Mouse (Mus musculus) cortical plate, adult 2 months (tissue): Measurements from ENCODE around the gene Fkbp1b. TPM values are rescaled to one million over a fixed set of nuclear protein-coding genes. Genes with fewer than 3 reads are reported as not detected.
"Not testable (repeated sequence)": the region's sequence is repeated elsewhere in the genome, so short reads cannot be mapped to it uniquely, and the experiment has no call there.

Source experiments
- H3K27ac ChIP-seq: fragments of 200-500 bp; 2 replicates; pipeline ENCODE4 v1.5.1; 2012; ENCODE audit warnings: low read length, control low read depth, inconsistent platforms; ENCODE audit not compliant: insufficient read depth
- H3K4me1 ChIP-seq: fragments of 200-500 bp; 2 replicates; pipeline ENCODE4 v1.6.1; 2011; ENCODE audit warnings: low read length; ENCODE audit not compliant: control insufficient read depth, insufficient read depth
- H3K4me3 ChIP-seq: fragments of 200-500 bp; 2 replicates; pipeline ENCODE4 v1.5.1; 2011; ENCODE audit warnings: mild to moderate bottlenecking, low read length, control low read depth; ENCODE audit not compliant: insufficient read depth
- CTCF ChIP-seq: fragments of 200-500 bp; IDR thresholded peaks from 2 replicates; pipeline ENCODE4 v1.5.1; 2011; ENCODE audit warnings: mild to moderate bottlenecking, control low read depth, low read length; ENCODE audit not compliant: insufficient read depth; ENCODE audit errors: extremely low read depth
- POLR2A ChIP-seq: fragments of 200-500 bp; IDR thresholded peaks from 2 replicates; pipeline ENCODE4 v1.6.1; 2011; ENCODE audit warnings: mild to moderate bottlenecking, low read length, control low read depth; ENCODE audit not compliant: insufficient read depth; ENCODE audit errors: extremely low read depth
- polyA plus RNA-seq: library from polyadenylated mRNA; depleted of rRNA; stranded (reverse); fragments of >200 nt; gene quantifications from 2 replicates; pipeline ENCODE4 v1.2.3, GENCODE M21; 2012; rRNA removed

Fkbp1b gene
- polyA plus RNA-seq, result 90.8 and 99.5 TPM in 2 replicates

- Histone ChIP-seq H3K4me1 (no peaks in the 10 kb centered on the region), H3K27ac (no peak within 1 kb of the TSS), H3K4me3 (peak within 1 kb of the TSS; percentile 50)
- no peak for TF ChIP-seq POLR2A
- TF ChIP-seq CTCF, result no peak
Observed at GRCm38 (mm10) chr12:4841392-4841887, at the start of gene Fkbp1b. TSS of gene Fkbp1b (minus strand) at chr12:4841591.

GRCm38 (mm10) chr12:4889891-4890290, 48.5 kb upstream of the Fkbp1b start:
- no peak for TF ChIP-seq CTCF
- TF ChIP-seq POLR2A, result no peak
- Histone ChIP-seq H3K4me1 (no peaks in the 10 kb centered on the region), H3K27ac (no peak overlapping the region), H3K4me3 (no peak overlapping the region)

- Histone ChIP-seq H3K4me3 (no peak overlapping the region), H3K4me1 (no peaks in the 10 kb centered on the region), H3K27ac (no peak overlapping the region)
- no peak for TF ChIP-seq POLR2A
- no peak for TF ChIP-seq CTCF
Observed at GRCm38 (mm10) chr12:4889251-4889650, 47.9 kb upstream of the Fkbp1b start.

GRCm38 (mm10) chr12:4888739-4889138, 47.3 kb upstream of the Fkbp1b start:
- Histone ChIP-seq H3K4me3 (no peak overlapping the region), H3K4me1 (no peaks in the 10 kb centered on the region), H3K27ac (no peak overlapping the region)
- TF ChIP-seq CTCF (no peak), POLR2A (no peak)

GRCm38 (mm10) chr12:4886581-4886980, 45.2 kb upstream of the Fkbp1b start:
- H3K4me1 ChIP-seq, H3K4me3 ChIP-seq, H3K27ac ChIP-seq: not testable (repeated sequence)

GRCm38 (mm10) chr12:4885062-4885461, 43.7 kb upstream of the Fkbp1b start:
- Histone ChIP-seq H3K4me3 (no peak overlapping the region), H3K27ac (no peak overlapping the region), H3K4me1 (no peaks in the 10 kb centered on the region)
- TF ChIP-seq CTCF (no peak), POLR2A (no peak)

- TF ChIP-seq POLR2A (no peak), CTCF (no peak)
- no peak overlapping the region for H3K27ac ChIP-seq
- no peaks in the 10 kb centered on the region for H3K4me1 ChIP-seq
- no peak overlapping the region for H3K4me3 ChIP-seq
Observed at GRCm38 (mm10) chr12:4882086-4882485, 40.7 kb upstream of the Fkbp1b start.

GRCm38 (mm10) chr12:4879048-4879447, 37.7 kb upstream of the Fkbp1b start:
- Histone ChIP-seq H3K27ac (no peak overlapping the region), H3K4me3 (no peak overlapping the region), H3K4me1 (no peaks in the 10 kb centered on the region)
- no peak for TF ChIP-seq CTCF
- no peak for TF ChIP-seq POLR2A

- Histone ChIP-seq H3K27ac (no peak overlapping the region), H3K4me3 (no peak overlapping the region), H3K4me1 (0 out of 2 replicates have a peak, but pooled peaks cover 2% of the 10 kb centered on the region)
- TF ChIP-seq POLR2A, result no peak
- TF ChIP-seq CTCF, result no peak
Observed at GRCm38 (mm10) chr12:4878296-4878783, 36.9 kb upstream of the Fkbp1b start.

- TF ChIP-seq CTCF (no peak), POLR2A (no peak)
- Histone ChIP-seq H3K4me3 (no peak overlapping the region), H3K4me1 (0 out of 2 replicates have a peak, but pooled peaks cover 2% of the 10 kb centered on the region), H3K27ac (no peak overlapping the region)
Observed at GRCm38 (mm10) chr12:4875623-4876022, 34.2 kb upstream of the Fkbp1b start.

- no peak within 1 kb of the TSS for H3K4me3 ChIP-seq
- TF ChIP-seq CTCF (no peak), POLR2A (no peak)
Observed at GRCm38 (mm10) chr12:4874161-4874927, 33.0 kb upstream of the Fkbp1b start, which contains the start of gene Mfsd2b. TSS of gene Mfsd2b (minus strand) at chr12:4874359.

More at GRCm38 (mm10) chr12:4874161-4874927, 33.0 kb upstream of the Fkbp1b start, which contains the start of gene Mfsd2b:
- 0 out of 2 replicates have a peak, but pooled peaks cover 2% of the 10 kb centered on the region for H3K4me1 ChIP-seq
- H3K27ac ChIP-seq, result no peak within 1 kb of the TSS
